Mouse (Mus musculus) CD4-positive helper T cell, adult 2 months (primary cell): ENCODE results near the gene Abcc8.

Experiments
- DNase-seq: peaks from one replicate; pipeline ENCODE4 v3.0.0-alpha.2; 2012; ENCODE audit warnings: low read depth, missing footprints, low spot score

Gene Abcc8

DNA sequence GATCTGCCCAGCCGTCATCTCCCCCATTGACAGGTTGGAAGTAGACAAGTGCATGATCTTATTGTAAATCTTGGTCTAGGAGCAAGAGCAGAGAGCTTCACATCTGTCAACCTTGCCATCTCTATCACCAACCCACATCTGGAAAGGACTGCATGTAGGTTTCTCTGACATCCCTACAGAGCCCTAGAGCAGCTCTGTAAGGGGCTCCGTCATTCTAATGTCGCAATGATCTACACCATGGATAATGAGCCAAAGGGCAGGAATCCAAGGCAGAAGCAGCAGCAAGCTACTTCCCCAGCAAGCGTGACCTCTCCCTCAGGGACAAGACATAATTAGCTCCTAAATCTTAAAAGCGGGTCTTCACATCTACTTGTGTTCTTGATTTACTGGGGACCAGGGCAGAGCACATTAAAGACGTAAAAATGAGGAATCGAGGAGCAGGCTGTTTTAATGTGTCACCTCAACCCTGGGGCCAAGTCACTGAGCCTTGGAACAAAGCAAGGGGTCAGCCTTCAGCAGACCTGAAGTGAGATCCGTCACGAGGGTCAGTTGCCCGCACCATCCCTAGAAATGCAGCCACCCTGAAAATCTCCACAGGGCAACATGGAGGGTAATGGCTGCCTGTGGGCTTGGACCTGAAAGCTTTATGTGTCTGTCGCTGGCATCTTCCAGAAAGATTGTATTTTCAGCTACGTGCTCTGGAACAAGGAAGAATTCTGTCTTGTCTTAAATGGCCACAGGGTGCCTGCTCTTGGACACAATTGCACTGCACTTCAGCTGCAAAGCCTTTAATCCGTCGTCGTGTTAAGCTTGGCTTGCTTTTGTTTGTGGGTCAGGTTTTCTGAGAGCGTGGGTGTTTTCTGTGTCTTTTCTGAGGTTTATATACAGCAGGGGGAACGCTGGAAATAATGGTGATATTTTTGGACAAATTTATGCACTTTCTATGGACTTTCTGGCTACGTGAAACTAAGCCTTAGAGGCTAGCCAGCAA lies 25.0 kb downstream of the Abcc8 start:
- DNase-seq = no peak

DNA sequence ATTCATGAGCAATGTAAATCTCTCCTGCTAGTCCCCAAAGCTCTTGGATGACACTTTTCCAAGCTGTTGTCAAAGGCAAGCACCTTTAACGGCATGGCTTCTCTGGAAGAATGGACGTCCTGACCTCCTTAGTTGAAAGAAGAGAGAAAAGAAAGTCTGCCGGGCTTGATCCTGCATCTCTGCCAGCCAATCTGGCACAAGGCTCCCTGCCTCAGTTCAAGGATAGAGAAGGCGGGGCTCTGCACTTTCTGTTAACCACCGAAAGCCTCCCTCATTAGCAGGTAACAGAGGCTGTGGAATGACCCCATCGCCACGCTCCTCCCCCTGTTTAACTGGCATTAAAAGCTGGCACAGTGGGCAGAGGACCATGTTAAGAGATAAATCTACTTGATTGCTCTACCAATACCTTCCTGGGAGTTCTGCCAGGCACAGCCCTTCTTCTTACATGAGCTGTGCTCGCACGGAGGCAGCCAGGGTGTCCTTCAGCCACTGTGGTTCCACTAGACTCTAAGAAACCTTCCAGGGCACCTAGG lies 26.9 kb downstream of the Abcc8 start:
- no peak for DNase-seq

DNA sequence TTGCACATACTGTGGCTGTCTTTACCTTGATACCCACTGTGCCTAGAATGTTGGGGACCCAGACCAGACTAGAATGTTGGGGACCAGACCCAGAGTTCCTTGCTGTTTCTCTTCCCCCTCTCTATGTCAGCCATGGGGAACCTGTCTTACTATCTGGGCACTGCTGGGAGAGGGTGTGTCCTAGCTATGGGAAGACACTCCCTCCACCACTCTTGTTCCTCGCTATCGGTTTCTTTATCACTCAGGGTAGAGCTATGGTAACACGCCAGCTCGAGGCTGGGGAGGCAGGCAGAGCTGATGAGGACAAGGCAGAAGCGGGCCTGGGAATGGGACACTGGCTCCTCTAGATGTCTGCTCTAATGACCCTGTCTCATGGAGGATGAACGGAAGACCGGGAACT lies 32.4 kb downstream of the Abcc8 start:
- no peak for DNase-seq

DNA sequence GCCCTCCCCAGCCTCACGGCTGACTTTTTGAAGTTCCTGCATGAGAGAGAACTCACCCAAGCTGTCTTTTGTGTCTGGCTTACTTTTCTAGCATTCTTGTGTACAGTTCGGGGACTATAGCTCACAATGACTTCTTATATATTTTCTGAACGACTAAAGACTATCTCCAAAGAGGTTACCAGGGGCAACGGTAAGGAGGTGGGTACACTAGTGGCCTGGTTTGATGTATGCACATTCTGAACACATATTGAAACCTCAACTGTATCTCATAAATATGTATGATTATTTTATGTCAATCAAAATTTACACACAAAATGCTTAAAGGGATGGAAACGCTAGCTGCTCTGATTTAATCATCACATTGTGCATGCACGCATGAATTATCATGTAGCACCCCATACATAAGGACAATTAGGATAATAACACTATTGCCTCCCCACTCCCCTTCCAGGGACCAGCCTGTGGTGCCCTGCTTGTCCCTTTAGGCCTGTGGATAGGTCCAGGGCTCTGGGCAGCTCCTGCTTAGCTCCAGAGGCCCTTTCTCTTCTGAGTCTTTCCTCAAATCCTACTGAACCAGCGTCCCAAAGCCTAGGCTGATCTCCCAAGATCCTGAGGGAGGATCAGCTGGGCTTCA lies 33.0 kb downstream of the Abcc8 start:
- DNase-seq = no peak

DNA sequence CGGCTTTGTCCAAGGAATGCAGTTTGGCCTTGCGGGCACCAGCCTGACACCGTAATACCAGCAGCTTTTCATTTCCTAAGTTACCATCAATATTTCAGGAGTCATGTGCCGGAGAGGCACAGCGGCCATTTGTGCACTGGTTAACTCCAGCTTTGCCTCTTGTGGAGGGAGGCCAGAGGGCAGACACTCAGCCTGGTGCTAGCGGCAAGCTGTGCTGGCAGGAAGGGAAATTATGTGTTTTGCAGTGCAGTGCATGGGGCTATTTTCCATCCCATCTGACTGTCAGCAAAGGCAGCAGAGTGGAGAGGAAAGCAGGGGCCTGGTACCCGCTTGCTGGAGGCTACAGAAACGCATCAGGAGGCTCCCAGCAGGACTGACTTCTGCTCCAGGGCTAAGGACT lies 35.8 kb downstream of the Abcc8 start:
- DNase-seq = no peak

DNA sequence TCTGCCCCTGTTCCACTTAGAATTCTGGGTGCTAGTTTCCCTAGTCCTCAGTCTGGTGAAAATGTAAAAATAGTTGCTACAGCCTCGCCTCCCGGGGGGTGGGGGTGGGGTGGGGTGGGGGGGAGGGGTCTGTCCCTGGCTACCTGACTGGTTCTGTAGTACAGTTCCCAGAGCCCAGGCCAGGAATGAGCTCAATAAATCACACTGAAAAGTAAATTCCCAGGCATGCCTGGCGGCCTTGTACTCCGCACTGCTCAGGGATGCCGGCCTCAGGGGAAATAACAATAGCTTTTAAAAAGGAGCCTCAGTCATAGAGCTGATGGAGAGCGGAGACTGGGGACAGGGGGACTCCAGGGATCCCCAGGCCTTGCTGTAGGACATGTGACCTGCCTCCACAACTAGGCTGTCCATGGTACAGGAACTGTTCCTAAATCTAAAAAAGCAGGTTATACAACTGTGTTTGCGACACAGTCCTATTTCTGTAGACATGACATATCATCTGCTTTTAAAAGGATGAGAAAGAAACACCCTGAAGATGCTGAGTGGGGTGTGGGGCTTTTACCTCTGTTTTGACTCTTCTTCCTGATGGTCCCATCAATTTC lies 41.4 kb downstream of the Abcc8 start:
- no peak for DNase-seq

DNA sequence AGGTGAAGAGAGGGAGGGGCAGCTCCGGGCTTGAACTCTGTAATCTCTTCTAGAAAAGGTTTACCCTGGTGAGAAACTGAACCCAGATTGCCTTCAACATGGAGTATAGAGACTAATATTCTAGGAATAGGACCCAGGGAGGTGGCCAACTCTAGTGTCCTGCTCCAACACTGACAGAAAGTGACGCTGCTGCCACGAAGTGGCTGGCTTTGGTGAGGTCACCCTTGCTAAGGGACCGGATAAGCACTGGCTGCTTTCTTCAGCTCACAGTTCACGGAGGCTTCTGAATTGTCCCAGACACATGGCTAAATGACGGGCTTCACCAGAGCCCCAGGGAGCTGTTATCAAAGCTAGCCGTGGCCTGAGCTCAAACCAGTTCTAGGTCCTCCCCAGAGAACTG lies 46.0 kb downstream of the Abcc8 start:
- DNase-seq = no peak

DNA sequence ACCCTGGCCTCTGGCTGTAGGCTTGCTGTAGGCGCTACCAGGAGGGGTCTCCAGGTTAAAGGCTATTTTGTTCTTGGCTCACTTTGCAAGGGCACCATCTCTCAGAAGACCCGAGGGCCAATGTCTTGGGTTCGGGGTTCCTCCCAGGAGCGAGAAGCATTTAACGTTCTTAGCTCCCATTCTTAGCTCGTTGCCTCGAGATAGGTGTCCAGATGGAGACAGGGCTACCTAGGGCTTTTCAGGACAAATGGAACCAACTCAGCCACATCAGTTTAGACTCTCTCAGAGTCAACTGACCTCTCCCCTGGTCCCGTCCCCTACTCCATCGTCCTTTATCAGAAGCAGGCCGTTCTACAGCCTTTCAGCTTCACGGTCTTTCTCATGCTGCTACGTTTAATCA lies 47.6 kb downstream of the Abcc8 start:
- no peak for DNase-seq

DNA sequence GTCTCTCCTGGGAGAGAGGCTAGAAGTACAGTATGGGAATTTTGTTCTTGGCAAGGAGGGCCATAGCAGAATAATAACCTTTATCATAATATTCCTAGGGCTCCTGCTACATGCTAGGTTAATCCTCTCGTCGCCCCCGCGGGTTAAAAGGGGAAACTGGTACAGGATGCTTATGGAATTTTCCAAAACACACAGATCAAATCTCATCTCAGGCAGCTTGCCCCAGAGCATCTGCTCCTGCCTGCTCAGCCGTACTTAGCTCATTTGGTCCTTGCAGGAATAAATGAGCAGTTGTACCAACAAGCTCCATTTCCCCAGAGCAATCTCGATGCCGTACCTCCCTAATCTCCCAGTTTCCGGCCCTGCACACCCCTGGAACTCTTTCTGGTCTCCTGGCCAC lies 48.0 kb downstream of the Abcc8 start:
- DNase-seq = no peak

DNA sequence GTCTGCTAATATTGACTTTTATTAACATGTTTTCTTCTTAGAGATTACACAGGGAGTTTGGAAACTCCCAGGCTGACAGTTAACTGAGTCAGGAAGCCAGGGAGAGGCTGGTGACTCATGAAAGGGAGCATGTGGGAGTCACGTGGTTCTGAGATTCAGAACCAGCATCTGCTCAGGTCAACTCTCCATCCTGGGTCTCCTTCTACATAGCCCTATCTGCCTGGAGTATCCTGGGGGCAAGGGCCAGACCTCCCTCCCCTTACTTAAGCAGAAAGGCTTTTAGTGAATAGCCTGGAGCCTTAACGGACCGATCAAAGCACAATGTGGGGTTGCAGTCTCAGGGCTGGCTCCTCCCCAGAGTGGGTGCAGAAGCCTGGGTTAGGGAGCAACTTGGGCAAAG lies 48.6 kb downstream of the Abcc8 start:
- no peak for DNase-seq

DNA sequence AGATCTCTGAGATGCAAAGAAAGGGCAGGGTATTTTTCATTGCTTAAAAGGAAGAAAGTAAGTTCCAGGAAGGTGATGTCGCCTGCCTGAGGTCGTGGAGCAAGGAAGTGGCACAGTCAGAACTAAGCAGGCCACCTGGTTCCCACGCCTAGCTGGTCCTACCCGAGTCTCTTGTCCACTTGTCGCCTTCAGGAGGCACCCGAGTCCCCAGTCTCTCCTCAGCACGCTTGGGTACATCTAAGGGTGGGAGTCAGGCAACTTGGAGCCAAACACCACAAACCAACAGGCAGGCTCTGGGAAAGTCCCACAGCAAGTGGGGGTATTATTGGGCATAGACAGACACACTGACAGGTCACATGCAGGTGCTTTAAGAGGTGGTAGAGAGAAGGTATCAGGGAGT lies 49.1 kb downstream of the Abcc8 start:
- DNase-seq = no peak

DNA sequence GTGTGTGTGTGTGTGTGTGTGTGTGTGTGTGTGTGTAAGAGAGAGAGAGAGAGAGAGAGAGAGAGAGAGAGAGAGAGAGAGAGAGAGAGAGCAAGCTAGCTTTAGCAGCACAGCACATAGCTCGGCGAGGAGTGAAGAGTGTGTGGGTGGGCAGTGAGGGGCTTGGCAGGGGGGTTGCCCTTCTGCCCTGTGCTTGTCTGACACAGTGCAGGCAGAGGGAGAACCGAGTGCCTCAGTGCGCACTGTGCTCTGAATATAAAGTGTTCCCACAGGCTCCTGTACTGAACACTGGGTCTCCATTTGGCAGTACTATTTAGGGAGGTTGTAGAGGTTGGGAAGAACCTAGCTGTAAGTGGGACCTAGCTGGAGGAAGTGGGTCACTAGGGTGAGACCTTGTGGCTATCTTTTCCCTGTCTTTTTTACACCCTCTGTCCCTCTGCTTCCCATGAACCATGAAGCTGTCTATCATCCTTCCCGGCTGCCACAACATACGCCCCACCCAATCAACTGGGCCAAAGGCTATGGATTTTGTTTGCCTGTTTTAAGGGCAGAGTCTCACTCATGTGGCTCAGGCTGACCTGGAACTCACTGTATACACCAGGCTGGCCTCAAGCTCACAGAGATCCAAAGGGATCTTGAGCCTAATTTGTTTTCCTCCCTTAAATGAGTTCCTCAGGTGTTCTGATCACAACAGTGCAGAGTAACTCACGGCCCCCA lies 50.2 kb downstream of the Abcc8 start:
- DNase-seq = no peak

DNA sequence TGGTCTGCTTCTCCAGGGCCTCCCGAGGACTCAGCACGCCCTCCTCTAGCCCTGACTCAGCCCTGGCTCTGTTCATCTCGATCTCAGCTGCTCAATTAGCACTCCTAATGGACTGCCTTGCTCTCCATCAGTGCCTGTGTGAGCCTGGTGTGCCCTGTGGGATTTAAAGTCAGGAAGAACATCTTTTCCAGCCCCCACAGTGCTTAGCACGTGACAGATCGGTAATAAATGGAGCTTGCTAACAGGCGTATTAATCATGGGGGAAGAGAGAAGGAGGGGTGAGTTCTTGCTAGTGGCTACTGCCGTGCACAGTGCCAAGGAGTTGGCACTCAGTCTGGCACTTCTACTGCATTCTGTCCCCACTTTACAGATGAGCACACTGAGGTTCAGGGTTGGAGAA lies 51.6 kb downstream of the Abcc8 start:
- no peak for DNase-seq

DNA sequence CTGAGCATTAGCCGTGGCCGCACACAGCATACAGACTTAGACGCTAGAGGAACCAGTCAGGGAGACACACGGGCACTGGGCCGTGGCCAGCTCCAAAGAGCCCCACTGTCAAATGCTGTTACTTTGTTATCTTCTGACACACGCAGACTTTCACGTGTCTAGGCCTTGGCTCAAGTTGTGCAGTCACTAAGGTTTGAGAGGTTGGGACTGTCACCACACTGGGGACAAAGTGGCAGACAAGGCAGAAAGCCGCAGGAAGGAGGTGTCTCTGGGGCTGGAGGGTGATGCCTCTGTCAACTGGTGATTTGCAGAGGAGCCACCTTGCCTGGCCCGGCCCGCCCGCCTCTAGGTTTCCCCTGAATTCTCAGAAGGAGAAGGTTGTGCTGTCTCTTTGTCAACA lies 54.5 kb downstream of the Abcc8 start:
- DNase-seq = no peak

DNA sequence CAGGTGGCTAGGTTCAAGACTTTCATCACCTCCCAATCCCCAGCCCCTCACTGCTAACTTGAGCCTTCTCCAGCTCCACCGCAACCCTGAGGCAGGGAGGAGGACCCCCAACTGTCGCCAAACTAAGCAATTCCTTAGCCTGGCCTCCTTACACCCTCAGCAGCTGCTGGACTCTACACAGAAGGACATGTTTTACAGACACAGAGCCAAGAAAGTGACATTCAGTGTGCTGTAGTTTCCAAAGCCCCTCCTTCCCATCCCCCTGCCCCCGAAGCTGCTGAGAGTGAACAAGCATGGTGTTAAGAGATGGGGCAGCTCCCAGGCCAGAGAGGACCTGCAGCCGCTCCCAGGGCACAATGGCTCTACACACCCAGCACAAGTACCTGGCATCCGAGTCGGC lies 55.4 kb downstream of the Abcc8 start:
- no peak for DNase-seq

DNA sequence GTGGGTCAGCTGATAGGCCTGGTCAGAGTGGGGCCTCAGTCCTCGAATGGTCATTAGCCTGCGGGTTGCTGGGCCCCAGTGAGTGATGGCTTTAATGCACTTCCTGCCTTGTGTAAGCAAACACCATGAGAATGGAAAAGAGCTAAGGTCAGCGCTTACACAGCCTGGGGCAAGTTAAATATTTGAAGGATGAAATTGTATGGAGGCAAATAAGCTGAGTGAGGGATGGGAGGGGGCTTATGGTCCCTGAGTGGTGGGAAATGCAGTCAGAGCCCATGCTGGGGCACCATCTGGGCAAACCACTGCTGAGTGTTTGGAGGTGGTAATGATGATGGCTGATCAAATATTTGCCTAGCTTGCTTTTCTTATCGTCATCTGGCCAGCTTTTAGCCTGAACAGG lies 56.9 kb downstream of the Abcc8 start:
- DNase-seq = no peak

DNA sequence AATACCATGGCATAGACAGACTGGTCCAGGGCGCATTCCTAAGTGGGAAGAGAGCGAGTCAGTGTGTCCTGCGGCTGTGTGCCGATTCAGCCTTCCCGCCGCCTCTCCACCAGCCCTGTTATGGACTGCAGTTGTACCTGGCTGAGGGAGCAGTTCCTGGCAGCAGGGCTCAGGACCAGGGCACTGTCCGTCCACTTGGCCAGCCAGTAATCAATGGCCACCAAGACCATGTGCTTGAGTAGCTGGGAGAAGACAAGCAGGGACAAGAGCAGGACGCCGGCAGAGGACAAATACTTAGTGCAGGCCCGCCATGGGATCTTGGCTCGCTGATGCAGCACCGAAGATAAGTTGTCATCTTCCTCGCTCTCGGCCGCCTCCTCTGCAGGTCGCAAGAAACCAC lies 62.8 kb downstream of the Abcc8 start:
- no peak for DNase-seq

DNA sequence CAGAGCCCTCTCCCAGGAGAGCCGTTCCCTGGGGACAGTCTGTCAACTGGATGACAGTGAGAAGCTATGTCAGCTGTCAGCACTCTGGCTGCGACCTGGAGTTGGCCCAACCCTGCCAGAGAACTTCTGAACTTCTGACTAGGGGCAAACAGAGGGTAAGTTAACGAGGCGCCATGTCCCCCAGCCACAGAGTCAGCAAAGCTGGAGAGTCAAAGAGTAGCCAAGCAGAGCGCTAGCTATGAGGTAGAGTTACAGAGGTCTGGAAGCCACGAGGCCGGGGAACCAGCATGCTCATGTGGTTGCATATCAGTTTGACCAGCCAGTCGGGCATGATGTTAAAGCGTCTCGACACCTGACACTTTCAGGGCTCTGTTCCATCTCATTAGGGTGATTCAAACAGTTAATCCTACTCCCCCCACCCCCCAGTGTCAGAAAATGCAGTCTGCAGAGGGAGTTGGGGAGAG lies 63.7 kb downstream of the Abcc8 start:
- no peak for DNase-seq

DNA sequence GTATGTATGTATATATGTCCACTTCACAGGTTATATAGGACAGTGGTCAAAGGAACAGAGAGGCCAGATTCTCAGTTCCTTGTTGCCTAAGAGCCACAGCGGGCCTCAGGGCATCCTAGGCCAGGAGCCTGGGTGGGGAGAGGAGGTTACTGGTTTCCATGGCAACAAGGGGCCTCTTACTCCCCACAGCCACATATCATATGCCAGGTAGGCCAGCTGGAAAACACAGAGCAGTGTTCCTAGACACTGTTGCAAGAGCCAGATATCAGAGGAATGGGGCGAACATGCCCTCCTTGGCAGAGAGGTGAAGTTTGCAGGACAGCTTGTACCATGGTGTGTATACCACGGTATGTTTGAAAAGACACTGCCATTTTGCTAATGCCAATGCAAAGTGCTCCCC lies 66.4 kb downstream of the Abcc8 start:
- DNase-seq = no peak

DNA sequence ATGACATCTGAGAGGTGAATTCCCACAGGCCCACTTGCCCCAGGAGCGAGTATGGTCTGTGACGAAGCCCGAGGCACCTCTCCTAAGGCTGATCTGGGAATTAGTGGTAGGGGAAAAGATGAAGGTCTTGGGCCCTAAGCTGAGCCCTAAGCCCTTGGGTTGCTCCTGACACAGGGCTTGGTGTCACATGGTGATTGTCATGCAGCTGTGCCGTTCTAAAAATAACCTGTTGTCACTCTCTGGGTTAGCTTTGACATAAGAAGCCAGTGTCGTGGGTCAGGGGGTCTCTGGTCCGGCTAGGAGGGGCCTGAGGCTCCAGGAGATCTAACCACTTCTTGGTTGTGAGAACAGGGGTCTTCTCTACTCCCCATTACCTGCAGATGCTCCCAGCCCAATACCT lies 67.9 kb downstream of the Abcc8 start:
- no peak for DNase-seq

DNA sequence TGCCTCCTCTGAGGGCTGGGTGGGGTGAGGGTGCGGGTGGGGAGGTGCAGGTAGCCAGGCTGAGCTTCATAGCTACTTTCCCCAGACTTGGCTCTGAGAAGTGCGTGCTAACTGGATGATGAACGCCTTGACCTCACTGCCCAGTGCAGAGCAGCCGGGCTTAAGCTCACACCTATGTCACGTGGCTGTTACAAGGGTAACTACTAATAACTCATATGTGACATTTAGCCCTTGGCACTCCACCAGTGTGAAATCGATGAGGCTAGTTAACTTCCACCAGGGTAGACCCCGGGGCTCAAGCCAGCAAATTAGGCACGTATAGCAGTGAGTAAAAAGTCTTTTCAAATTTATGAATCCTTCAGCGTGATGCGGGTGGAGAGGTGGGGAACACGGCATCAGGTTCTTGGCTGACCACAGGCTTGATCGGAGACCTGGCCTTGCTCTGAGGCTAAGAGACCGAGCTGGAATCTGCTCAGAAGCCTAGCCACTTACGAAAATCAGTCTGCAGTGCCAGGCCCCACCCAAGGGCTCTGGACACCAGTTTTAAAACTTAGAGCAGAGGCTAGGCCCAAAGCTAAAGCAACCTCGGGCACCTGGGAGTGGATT lies 68.5 kb downstream of the Abcc8 start:
- DNase-seq = no peak
